In genomic region chr15:102470605-102471294, GRCm38 (mm10) we compare ENCODE assay signal across 1 mouse cellular context.
TF ChIP-seq lines count a peak whose summit lies in the region.

No protein-coding gene starts in this region.

TF ChIP-seq in MEL, 35 proteins besides CTCF, POLR2A, EP300 and RAD21 (continued from another document):
- no peak for TF ChIP-seq MAFK (IDR thresholded peaks at IDR 0.05; ENCODE audit: borderline replicate concordance, low read depth, low read length)
- 0 out of 2 replicates have a peak, but pooled peaks have one; percentile 4 for TF ChIP-seq TCF12 (IDR thresholded peaks at IDR 0.05; ENCODE audit: low read depth, low read length)
- no peak for TF ChIP-seq GABPA (IDR thresholded peaks at IDR 0.05; ENCODE audit: low read depth, low read length)
- no peak for TF ChIP-seq MEF2A (IDR thresholded peaks at IDR 0.05; ENCODE audit: extremely low read depth, insufficient replicate concordance, low read depth, low read length, poor library complexity, severe bottlenecking)
- no peak for TF ChIP-seq BHLHE40 (IDR thresholded peaks at IDR 0.05; ENCODE audit: borderline replicate concordance, low read depth, low read length)
- no peak for TF ChIP-seq GATA1 (IDR thresholded peaks at IDR 0.05; ENCODE audit: low read depth, low read length)
- peak; percentile 35; the same call in 1 of the 2 replicates for TF ChIP-seq ELF1 (IDR thresholded peaks at IDR 0.05; ENCODE audit: low read depth, low read length)
- TF ChIP-seq HCFC1 (IDR thresholded peaks at IDR 0.05; ENCODE audit: low read depth, low read length) = peak; percentile 81
- TF ChIP-seq SMC3 (IDR thresholded peaks at IDR 0.05; ENCODE audit: low read depth, low read length) = no peak
- peak; percentile 52 for TF ChIP-seq NELFE (IDR thresholded peaks at IDR 0.05; ENCODE audit: low read depth, low read length)
- peak; percentile 58 for TF ChIP-seq MYC (IDR thresholded peaks at IDR 0.05; ENCODE audit: low read depth, low read length)
- TF ChIP-seq SIN3A (IDR thresholded peaks at IDR 0.05; ENCODE audit: low read length) = peak; percentile 81
- peak; percentile 76 for TF ChIP-seq NRF1 (IDR thresholded peaks at IDR 0.05; ENCODE audit: insufficient read depth, low read depth, low read length, poor library complexity, severe bottlenecking)
- no peak for TF ChIP-seq POLR2AphosphoS5 (IDR thresholded peaks at IDR 0.05; ENCODE audit: borderline replicate concordance, low read depth, low read length)
- 0 out of 2 replicates have a peak, but pooled peaks have one; percentile 7 for TF ChIP-seq MYB (IDR thresholded peaks at IDR 0.05; ENCODE audit: low read depth, low read length)
- TF ChIP-seq ETS1 (IDR thresholded peaks at IDR 0.05; ENCODE audit: low read depth, low read length) = no peak
